Comparison of ENCODE assay signal across 8 mouse cellular contexts in genomic region chr2:31258609-31259366, GRCm38 (mm10). TPM values are rescaled to one million over a fixed set of nuclear protein-coding genes. Genes with fewer than 3 reads are reported as not detected.
A peak's percentile ranks its signal among the peaks of the same experiment; 100 is the strongest.
DNase-seq lines count a peak whose midpoint lies in the region; ATAC-seq and TF ChIP-seq lines count a peak whose summit lies in the region.

No protein-coding gene starts in this region.

- no peaks in the 10 kb centered on the region for H3K27me3 ChIP-seq in heart, adult 2 months (ENCODE audit: control insufficient read depth, insufficient read depth, low read length)
- H3K27me3 ChIP-seq in limb, embryonic 12.5 days = no peaks in the 10 kb centered on the region
- no peaks in the 10 kb centered on the region for H3K27me3 ChIP-seq in midbrain, embryonic 13.5 days

- no peak for TF ChIP-seq CTCF in heart, adult 2 months (IDR thresholded peaks at IDR 0.05)

- no peaks in the 10 kb centered on the region for H3K36me3 ChIP-seq in heart, adult 2 months (ENCODE audit: control insufficient read depth, insufficient read depth, low read length)
- H3K36me3 ChIP-seq in limb, embryonic 12.5 days = no peaks in the 10 kb centered on the region
- peaks cover 10% of the 10 kb centered on the region; the same call in 1 of the 2 replicates for H3K36me3 ChIP-seq in midbrain, embryonic 13.5 days

- no peak for TF ChIP-seq EP300 in heart, adult 2 months (IDR thresholded peaks at IDR 0.05; ENCODE audit: insufficient read depth, low read depth, low read length)

- H3K79me2 ChIP-seq in heart, adult 2 months (replicated peaks; ENCODE audit: control insufficient read depth, insufficient read depth, low read length) = no peaks in the 10 kb centered on the region

- WGBS in heart, adult 2 months = 13% methylated on average over 22 of the region's 22 CpGs
- WGBS in limb, embryonic 12.5 days = 13% methylated on average over 22 of the region's 22 CpGs
- WGBS in midbrain, embryonic 13.5 days = 13% methylated on average over 22 of the region's 22 CpGs

- H3K27ac ChIP-seq in heart, adult 2 months = peak overlapping the region; percentile 85
- 0 out of 2 replicates have a peak overlapping the region, but pooled peaks have one; percentile 1 for H3K27ac ChIP-seq in limb, embryonic 12.5 days
- peak overlapping the region; percentile 17; the same call in 1 of the 2 replicates for H3K27ac ChIP-seq in midbrain, embryonic 13.5 days

- H3K9me3 ChIP-seq in limb, embryonic 12.5 days = no peaks in the 10 kb centered on the region
- H3K9me3 ChIP-seq in midbrain, embryonic 13.5 days = no peaks in the 10 kb centered on the region

- intact Hi-C loops in heart, adult 2 months (cut with DNase I) = no loop called here

- peaks cover 16% of the 10 kb centered on the region for H3K4me1 ChIP-seq in heart, adult 2 months (ENCODE audit: control insufficient read depth, insufficient read depth, low read length)
- peaks cover 73% of the 10 kb centered on the region for H3K4me1 ChIP-seq in limb, embryonic 12.5 days (replicated peaks)
- peaks cover 85% of the 10 kb centered on the region for H3K4me1 ChIP-seq in midbrain, embryonic 13.5 days (replicated peaks)

- peak; percentile 73 for DNase-seq in 3134 (ENCODE audit: extremely low read depth, insufficient read length, low spot score)
- DNase-seq in adrenal gland, adult 8-10 months = peak; percentile 78
- peak; percentile 66 for DNase-seq in embryo, embryonic 9.5 days (ENCODE audit: extremely low spot score)
- DNase-seq in heart, adult 2 months = peak; percentile 81 to 87
- DNase-seq in kidney, adult 18-20 months = peak; percentile 86
- peak; percentile 32 for DNase-seq in spleen, adult 12 weeks (ENCODE audit: low spot score)

- H3K4me3 ChIP-seq in heart, adult 2 months = peak overlapping the region; percentile 67
- peak overlapping the region; percentile 42 for H3K4me3 ChIP-seq in limb, embryonic 12.5 days (replicated peaks)
- H3K4me3 ChIP-seq in midbrain, embryonic 13.5 days (replicated peaks) = peak overlapping the region; percentile 38

- TF ChIP-seq POLR2A in heart, adult 2 months (IDR thresholded peaks at IDR 0.05; ENCODE audit: insufficient read depth, low read depth, low read length) = peak; percentile 58

- peak; percentile 56; the same call in 1 of the 2 replicates for ATAC-seq in limb, embryonic 12.5 days (ENCODE audit: insufficient number of reproducible peaks, insufficient read depth, low FRiP score, low TSS enrichment, low read depth)
- ATAC-seq in midbrain, embryonic 13.5 days = peak; percentile 53

- H3K9ac ChIP-seq in heart, adult 2 months (ENCODE audit: low read depth, low read length) = peak overlapping the region; percentile 67
- H3K9ac ChIP-seq in limb, embryonic 12.5 days (replicated peaks) = peak overlapping the region; percentile 45
- peak overlapping the region; percentile 50 for H3K9ac ChIP-seq in midbrain, embryonic 13.5 days (replicated peaks)

- H3K4me2 ChIP-seq in limb, embryonic 12.5 days = peak overlapping the region; percentile 75
- H3K4me2 ChIP-seq in midbrain, embryonic 13.5 days (replicated peaks) = peak overlapping the region; percentile 64

RNA-seq across cellular contexts. Expression of gene Ncs1, which starts 13.2 kb away (rescaled TPM):
- total RNA-seq in adrenal gland, adult 8-10 months (2022) = 10 to 100 TPM in 2 of 4 experiments, 1 to 10 TPM in 2; 4.4 to 11.0 (median 7.7) TPM
- 10 to 100 TPM; 11.8 to 14.1 TPM for total RNA-seq in heart, adult 2 months (2021)
- polyA plus RNA-seq in heart, adult 2 months (2012; rRNA removed) = 5.9 and 8.3 TPM in 2 replicates
- polyA plus RNA-seq in limb, embryonic 12.5 days (2016; fragmentation: Nextera tagmentation; extraction: Ambion mirVana) = 53.6 and 54.4 TPM in 2 replicates
- polyA plus RNA-seq in midbrain, embryonic 13.5 days (2015; fragmentation: Nextera tagmentation; extraction: Ambion mirVana) = 116 and 120 TPM in 2 replicates

RNA-seq across cellular contexts. Expression of gene Hmcn2, which starts 55.4 kb away (rescaled TPM):
- 1 to 10 TPM in 3 of 4 experiments, under 1 TPM in 1; 0.84 to 2.5 (median 1.4) TPM for total RNA-seq in adrenal gland, adult 8-10 months (2022)
- 1 to 10 TPM; 7.2 to 8.3 TPM for total RNA-seq in heart, adult 2 months (2021)
- 22.8 and 24.3 TPM in 2 replicates for polyA plus RNA-seq in heart, adult 2 months (2012; rRNA removed)
- 0.19 TPM in 1 of 2 replicates, not detected in the other for polyA plus RNA-seq in limb, embryonic 12.5 days (2016; fragmentation: Nextera tagmentation; extraction: Ambion mirVana)
- polyA plus RNA-seq in midbrain, embryonic 13.5 days (2015; fragmentation: Nextera tagmentation; extraction: Ambion mirVana) = 0.05 and 0.15 TPM in 2 replicates

Comparison
In these comparisons a context has a peak if more than half of its experiments do, and no peak if none do; other contexts are left out.
1. Peak in every context shown above with its lines: DNase-seq, ATAC-seq, H3K4me3 ChIP-seq and H3K27ac ChIP-seq.
2. DNase-seq: peak in every context shown above with its lines; median percentile 86 in kidney, adult 18-20 months; 84 in heart, adult 2 months; 78 in adrenal gland, adult 8-10 months; 73 in 3134; 66 in embryo, embryonic 9.5 days; 32 in spleen, adult 12 weeks.
3. H3K27ac ChIP-seq: peak in every context shown above with its lines; median percentile 85 in heart, adult 2 months; 17 in midbrain, embryonic 13.5 days; 1 in limb, embryonic 12.5 days.
4. RNA of gene Hmcn2, which starts 55.4 kb away (polyA plus RNA-seq): 22.8 to 24.3 TPM in heart, adult 2 months; 0.05 to 0.15 TPM in midbrain, embryonic 13.5 days and 0.19 TPM in limb, embryonic 12.5 days; every median in the first group is over 10 times any median in the second.